Mouse (Mus musculus) hindbrain, postnatal 0 days (tissue): ENCODE results near the gene Tns3. TPM values are rescaled to one million over a fixed set of nuclear protein-coding genes. Genes with fewer than 3 reads are reported as not detected.

Experiments
- ATAC-seq: fragments of 200-750 bp; cut with Nextera tagmentation; 2 replicates; pipeline ENCODE4 v1.8.0; 2017; ENCODE audit warnings: mild to moderate bottlenecking, moderate TSS enrichment, moderate library complexity
- DNase-seq: peaks from one replicate; pipeline ENCODE4 v3.0.0-alpha.2; 2015; ENCODE audit warnings: low spot score
- H3K27ac ChIP-seq: fragments of 300-500 bp; sonication (generic); 2 replicates; pipeline ENCODE4 v1.5.1; 2014; ENCODE audit warnings: mild to moderate bottlenecking
- H3K27me3 ChIP-seq: fragments of 300-500 bp; sonication (generic); 2 replicates; pipeline ENCODE4 v1.6.1; 2014; ENCODE audit warnings: low read length, mixed read lengths; ENCODE audit not compliant: insufficient read depth
- H3K36me3 ChIP-seq: fragments of 300-500 bp; sonication (generic); 2 replicates; pipeline ENCODE4 v1.6.1; 2014; ENCODE audit warnings: low read length, mixed read lengths; ENCODE audit not compliant: insufficient read depth
- H3K4me1 ChIP-seq: fragments of 300-500 bp; sonication (generic); 2 replicates; pipeline ENCODE4 v1.6.1; 2014; ENCODE audit warnings: antibody characterized with exemption, low read length, mixed read lengths; ENCODE audit not compliant: insufficient read depth
- H3K4me2 ChIP-seq: fragments of 300-500 bp; sonication (generic); 2 replicates; pipeline ENCODE4 v1.6.1; 2014; ENCODE audit warnings: low read depth, mild to moderate bottlenecking, low read length, moderate library complexity, mixed read lengths
- H3K4me3 ChIP-seq: fragments of 300-500 bp; sonication (generic); 2 replicates; pipeline ENCODE4 v1.5.1; 2014; ENCODE audit warnings: low read length
- H3K9ac ChIP-seq: fragments of 300-500 bp; sonication (generic); replicated peaks from 2 replicates; pipeline ENCODE4 v1.6.1; 2014; ENCODE audit warnings: mild to moderate bottlenecking, low read length, moderate library complexity, mixed read lengths
- H3K9me3 ChIP-seq: fragments of 300-500 bp; sonication (generic); 2 replicates; pipeline ENCODE4 v1.6.1; 2016; ENCODE audit warnings: low read length, mixed read lengths
- CTCF ChIP-seq: IDR thresholded peaks from 2 replicates; pipeline ENCODE4 v1.5.1; 2016; ENCODE audit warnings: antibody characterized with exemption, control low read depth, low read depth
- WGBS: fragments of 180-500 bp; shearing (Covaris S2); extraction: QIAGEN DNeasy Blood & Tissue Kit; methylation state at CpG from one replicate; pipeline ENCODE4 v1.1.7; 2014; 5-methylcytosine and 5-hydroxymethylcytosine counted together
- polyA plus RNA-seq: library from polyadenylated mRNA; unstranded; fragments of >200 nt; fragmentation: Nextera tagmentation; extraction: Ambion mirVana; gene quantifications from 2 replicates; pipeline ENCODE4 v1.2.1, GENCODE M21; 2015
- total RNA-seq: library from RNA; depleted of rRNA; stranded (reverse); fragments of >200 nt; gene quantifications from 2 replicates; pipeline ENCODE4 v1.2.3, GENCODE M21; 2014

The Tns3 gene
- total and polyA plus RNA-seq, 2 experiments from 2014 or later, result 8.2 to 63.6 TPM

- Histone ChIP-seq H3K4me1 (peaks cover 5% of the 10 kb centered on the region; the same call in 1 of the 2 replicates), H3K4me2 (no peak overlapping the region), H3K9ac (no peak overlapping the region), H3K36me3 (no peaks in the 10 kb centered on the region), H3K27ac (no peak overlapping the region), H3K9me3 (no peaks in the 10 kb centered on the region), H3K27me3 (no peaks in the 10 kb centered on the region), H3K4me3 (no peak overlapping the region)
- TF ChIP-seq CTCF, result no peak
- ATAC-seq, result no peak
- no peak for DNase-seq
- 77% methylated on average over 6 of the region's 6 CpGs for WGBS
These were observed 163.5 kb downstream of the Tns3 start for GRCm38 (mm10) chr11:8500855-8501254.

- DNase-seq (no peak), ATAC-seq (no peak)
- H3K27me3 ChIP-seq, result no peaks in the 10 kb centered on the region
- H3K36me3 ChIP-seq, result no peaks in the 10 kb centered on the region
- WGBS, result 78% methylated on average over 6 of the region's 6 CpGs
- H3K4me1 ChIP-seq, result peaks cover 5% of the 10 kb centered on the region; the same call in 1 of the 2 replicates
- H3K9ac ChIP-seq, result no peak overlapping the region
- no peak overlapping the region for H3K4me3 ChIP-seq
- peak overlapping the region; percentile 28; the same call in 1 of the 2 replicates for H3K27ac ChIP-seq
- TF ChIP-seq CTCF, result no peak
- H3K4me2 ChIP-seq, result no peak overlapping the region
- H3K9me3 ChIP-seq, result no peaks in the 10 kb centered on the region
These were observed 167.2 kb downstream of the Tns3 start for GRCm38 (mm10) chr11:8497136-8497535.

- H3K9ac ChIP-seq, result no peak overlapping the region
- no peak for TF ChIP-seq CTCF
- H3K9me3 ChIP-seq, result no peaks in the 10 kb centered on the region
- H3K27ac ChIP-seq, result peak overlapping the region; percentile 28
- peaks cover 5% of the 10 kb centered on the region; the same call in 1 of the 2 replicates for H3K4me1 ChIP-seq
- H3K4me2 ChIP-seq, result no peak overlapping the region
- H3K27me3 ChIP-seq, result no peaks in the 10 kb centered on the region
- H3K4me3 ChIP-seq, result no peak overlapping the region
- 32% methylated on average over 5 of the region's 5 CpGs for WGBS
- DNase-seq (peak; percentile 75), ATAC-seq (0 out of 2 replicates have a peak, but pooled peaks have one; percentile 28)
- H3K36me3 ChIP-seq, result 0 out of 2 replicates have a peak, but pooled peaks cover 2% of the 10 kb centered on the region
These were observed 167.6 kb downstream of the Tns3 start for GRCm38 (mm10) chr11:8496686-8497085.

- peak overlapping the region; percentile 58; the same call in 1 of the 2 replicates for H3K27ac ChIP-seq
- peak; percentile 53 for ATAC-seq
- 61% methylated on average over 7 of the region's 7 CpGs for WGBS
- H3K27me3 ChIP-seq, result no peaks in the 10 kb centered on the region
- H3K4me2 ChIP-seq, result no peak overlapping the region
- TF ChIP-seq CTCF, result no peak
- H3K4me1 ChIP-seq, result peaks cover 5% of the 10 kb centered on the region; the same call in 1 of the 2 replicates
- no peak overlapping the region for H3K4me3 ChIP-seq
- no peaks in the 10 kb centered on the region for H3K9me3 ChIP-seq
- 0 out of 2 replicates have a peak, but pooled peaks cover 4% of the 10 kb centered on the region for H3K36me3 ChIP-seq
- peak; percentile 45 for DNase-seq
- no peak overlapping the region for H3K9ac ChIP-seq
These were observed 168.5 kb downstream of the Tns3 start for GRCm38 (mm10) chr11:8495801-8496200.

- ATAC-seq (no peak), DNase-seq (no peak)
- H3K4me1 ChIP-seq, result peaks cover 5% of the 10 kb centered on the region; the same call in 1 of the 2 replicates
- no peak overlapping the region for H3K4me3 ChIP-seq
- no peaks in the 10 kb centered on the region for H3K9me3 ChIP-seq
- no peak overlapping the region for H3K9ac ChIP-seq
- WGBS, result 86% methylated on average over 8 of the region's 8 CpGs
- 0 out of 2 replicates have a peak, but pooled peaks cover 4% of the 10 kb centered on the region for H3K36me3 ChIP-seq
- peak overlapping the region; percentile 58; the same call in 1 of the 2 replicates for H3K27ac ChIP-seq
- no peaks in the 10 kb centered on the region for H3K27me3 ChIP-seq
- no peak for TF ChIP-seq CTCF
- no peak overlapping the region for H3K4me2 ChIP-seq
These were observed 169.3 kb downstream of the Tns3 start for GRCm38 (mm10) chr11:8495036-8495435.

DNA sequence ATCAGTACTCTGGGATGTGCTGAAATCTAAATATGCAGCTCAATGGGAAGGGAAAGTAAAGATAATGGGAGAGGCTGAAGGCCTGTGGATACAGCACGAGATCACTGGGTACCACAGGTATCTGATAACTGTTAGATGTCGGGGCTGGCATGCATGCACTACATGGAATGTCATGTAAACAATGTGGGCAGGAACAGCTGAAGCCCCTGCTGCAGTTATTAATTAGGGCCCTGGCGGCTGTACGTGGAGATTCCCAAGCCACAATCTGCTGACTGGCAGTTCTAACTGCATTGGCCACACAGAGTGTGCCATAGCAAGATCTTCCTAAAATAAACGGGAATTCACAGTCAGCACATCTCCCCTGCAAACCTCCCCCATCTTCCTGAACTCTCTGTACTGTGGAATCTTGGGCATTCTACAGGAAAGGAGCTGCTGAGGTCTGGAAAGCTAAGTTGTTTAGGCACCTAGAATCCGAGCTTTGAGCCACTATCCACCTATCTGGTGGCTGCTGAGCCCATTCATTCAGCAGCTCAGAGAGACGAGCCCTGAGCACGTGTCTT lies 170.3 kb downstream of the Tns3 start:
- Histone ChIP-seq H3K27ac (no peak overlapping the region; the same call in 1 of the 2 replicates), H3K9me3 (no peaks in the 10 kb centered on the region), H3K36me3 (0 out of 2 replicates have a peak, but pooled peaks cover 4% of the 10 kb centered on the region), H3K4me3 (no peak overlapping the region), H3K9ac (no peak overlapping the region), H3K27me3 (no peaks in the 10 kb centered on the region), H3K4me2 (no peak overlapping the region), H3K4me1 (peaks cover 5% of the 10 kb centered on the region; the same call in 1 of the 2 replicates)
- DNase-seq, result peak; percentile 37
- WGBS, result 48% methylated on average over 8 of the region's 8 CpGs
- no peak for ATAC-seq
- TF ChIP-seq CTCF, result 0 out of 2 replicates have a peak, but pooled peaks have one; percentile 5

GRCm38 (mm10) chr11:8492332-8492731 lies 172.0 kb downstream of the Tns3 start:
- no peak overlapping the region for H3K4me2 ChIP-seq
- no peak overlapping the region for H3K4me3 ChIP-seq
- H3K27me3 ChIP-seq, result no peaks in the 10 kb centered on the region
- peak; percentile 51 for DNase-seq
- peaks cover 4% of the 10 kb centered on the region; the same call in 1 of the 2 replicates for H3K4me1 ChIP-seq
- TF ChIP-seq CTCF, result no peak
- H3K27ac ChIP-seq, result no peak overlapping the region
- no peak overlapping the region for H3K9ac ChIP-seq
- ATAC-seq, result peak; percentile 60; the same call in 1 of the 2 replicates
- H3K9me3 ChIP-seq, result no peaks in the 10 kb centered on the region
- 75% methylated on average over 10 of the region's 10 CpGs for WGBS
- 0 out of 2 replicates have a peak, but pooled peaks cover 4% of the 10 kb centered on the region for H3K36me3 ChIP-seq
